Mouse (Mus musculus): Measurements from ENCODE around the gene Dact3.

Gene Dact3

GRCm38 (mm10) chr7:16875310-16875325 is at the start of gene Dact3:
TSS of gene Dact3 (plus strand) at chr7:16875317.
- in situ Hi-C loops (cut with MboI; ENCODE audit: low pct_unique_long_range_greater_than_20kb in 1 of 2, low sequenced_read_pairs in 2 of 2, unreplicated experiment in 1 of 2) = no loop called here

DNA sequence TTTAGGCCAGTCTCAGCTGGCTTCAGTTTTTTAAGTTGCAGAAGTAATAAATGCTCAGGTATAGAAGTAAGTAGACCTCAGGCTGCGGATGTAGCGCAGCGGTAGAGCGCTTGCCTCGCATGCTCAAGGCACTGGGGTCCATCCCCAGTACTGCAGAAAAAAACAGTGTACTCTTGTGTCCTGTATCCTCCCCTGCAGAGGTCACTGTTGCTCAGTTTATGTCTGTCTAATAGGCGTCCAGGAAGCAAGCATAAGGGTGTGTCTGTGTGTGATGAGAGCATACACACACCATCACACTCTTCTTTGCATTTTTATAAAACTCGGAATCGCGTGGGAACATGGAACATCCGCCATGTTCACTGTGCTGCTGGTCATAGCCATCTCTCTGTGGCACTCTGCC is 49.3 kb upstream of the Dact3 start:
- in situ Hi-C loops (cut with MboI; ENCODE audit: low pct_unique_long_range_greater_than_20kb in 1 of 2, low sequenced_read_pairs in 2 of 2, unreplicated experiment in 1 of 2) = no loop called here

GRCm38 (mm10) chr7:16826571-16826970 is 48.5 kb upstream of the Dact3 start:
- in situ Hi-C loops (cut with MboI; ENCODE audit: low pct_unique_long_range_greater_than_20kb in 1 of 2, low sequenced_read_pairs in 2 of 2, unreplicated experiment in 1 of 2) = no loop called here

DNA sequence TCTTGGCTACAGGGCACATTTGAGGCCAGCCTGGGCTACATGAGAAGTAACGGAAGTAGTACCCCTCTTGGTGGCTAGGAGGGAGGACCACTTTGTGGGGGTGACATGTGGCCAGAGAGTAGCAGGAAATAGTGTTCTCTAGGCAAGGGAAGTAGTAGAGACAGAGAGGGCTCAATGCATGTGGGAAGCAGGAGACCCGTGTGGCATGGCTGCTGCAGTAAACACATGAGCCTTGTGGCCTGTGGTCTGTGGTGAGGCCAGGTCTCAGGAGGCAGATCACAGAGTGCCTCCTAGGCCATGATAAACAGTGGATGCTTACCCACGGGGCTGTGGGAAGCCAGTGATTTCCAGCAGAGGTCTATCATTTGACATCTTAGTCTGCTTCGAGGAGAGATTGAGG is 47.8 kb upstream of the Dact3 start:
- in situ Hi-C loops (cut with MboI; ENCODE audit: low pct_unique_long_range_greater_than_20kb in 1 of 2, low sequenced_read_pairs in 2 of 2, unreplicated experiment in 1 of 2) = no loop called here

DNA sequence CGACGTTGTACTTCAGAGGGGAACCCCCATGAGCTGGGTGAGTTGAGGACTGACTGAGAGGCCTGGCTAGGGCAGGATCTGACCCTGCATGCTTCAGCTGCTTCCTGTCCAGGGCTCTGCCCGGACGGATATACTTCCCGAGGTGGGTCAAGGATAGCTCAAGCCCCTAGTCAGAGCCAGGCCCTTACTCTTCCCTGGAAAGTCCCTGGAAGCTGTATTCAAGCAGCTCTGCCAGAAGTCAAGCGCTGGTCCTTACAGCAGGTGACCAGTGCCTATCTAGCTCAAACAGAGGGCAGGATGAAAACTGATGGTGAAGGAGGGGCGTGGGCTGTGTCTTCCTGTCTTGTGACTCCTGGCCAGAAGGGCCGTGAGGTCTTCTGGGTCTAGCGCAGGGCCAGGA is 44.7 kb upstream of the Dact3 start:
- in situ Hi-C loops (cut with MboI; ENCODE audit: low pct_unique_long_range_greater_than_20kb in 1 of 2, low sequenced_read_pairs in 2 of 2, unreplicated experiment in 1 of 2) = no loop called here

- in situ Hi-C loops (cut with MboI; ENCODE audit: low pct_unique_long_range_greater_than_20kb in 1 of 2, low sequenced_read_pairs in 2 of 2, unreplicated experiment in 1 of 2) = no loop called here
These were observed 37.0 kb upstream of the Dact3 start for GRCm38 (mm10) chr7:16837916-16838803.

GRCm38 (mm10) chr7:16838804-16839426 is 36.2 kb upstream of the Dact3 start:
- in situ Hi-C loops (cut with MboI; ENCODE audit: low pct_unique_long_range_greater_than_20kb in 1 of 2, low sequenced_read_pairs in 2 of 2, unreplicated experiment in 1 of 2) = no loop called here

DNA sequence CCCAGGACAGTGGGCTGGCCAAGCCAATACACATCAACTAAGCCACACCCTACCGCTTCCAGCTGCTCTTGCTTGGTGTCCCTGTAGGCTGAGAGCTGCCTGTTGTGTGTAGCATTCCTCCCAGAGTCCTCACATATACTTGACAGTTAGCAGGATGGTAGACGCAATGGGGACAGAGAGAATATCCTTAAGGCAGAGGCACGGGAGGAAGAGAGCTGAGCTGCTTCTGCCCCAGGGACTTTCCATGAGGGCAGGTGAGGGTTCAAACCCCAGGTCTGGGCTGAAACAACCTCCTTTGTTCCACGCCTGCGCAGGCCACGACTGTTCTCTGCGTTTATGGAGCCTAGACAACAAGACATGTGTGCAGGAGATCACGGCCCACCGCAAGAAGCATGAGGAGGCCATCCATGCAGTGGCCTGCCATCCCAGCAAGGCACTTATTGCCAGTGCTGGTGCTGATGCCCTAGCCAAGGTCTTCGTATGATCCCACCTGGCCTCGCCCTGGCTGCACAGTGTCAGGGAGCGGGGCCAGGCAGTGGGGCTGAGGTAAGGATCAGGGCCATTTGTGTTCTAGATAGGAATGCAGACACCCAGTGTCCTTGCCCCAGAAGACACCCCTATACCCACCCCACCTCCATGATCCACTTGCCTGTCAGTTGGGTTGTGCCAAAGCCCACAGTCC is 35.5 kb upstream of the Dact3 start:
- in situ Hi-C loops (cut with MboI; ENCODE audit: low pct_unique_long_range_greater_than_20kb in 1 of 2, low sequenced_read_pairs in 2 of 2, unreplicated experiment in 1 of 2) = no loop called here

DNA sequence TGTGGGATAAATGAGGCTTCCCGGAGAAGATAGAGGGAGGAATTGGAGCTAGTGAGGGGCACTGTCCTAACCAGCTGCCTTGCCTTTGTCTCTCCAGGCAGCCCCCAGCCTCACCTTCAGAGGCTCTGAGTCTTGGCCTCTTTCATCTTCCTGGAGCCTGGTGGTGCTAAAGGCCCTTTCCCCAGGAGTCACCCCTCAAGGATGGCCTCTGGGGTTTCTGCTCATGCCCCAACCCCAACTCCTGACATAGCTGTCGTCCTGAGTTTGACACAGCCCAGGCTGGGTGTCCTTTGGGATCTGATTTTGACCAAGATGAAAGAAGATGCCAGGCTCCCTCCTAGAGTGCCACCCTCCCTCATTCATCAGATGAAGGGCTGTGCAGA is 35.0 kb upstream of the Dact3 start:
- in situ Hi-C loops (cut with MboI; ENCODE audit: low pct_unique_long_range_greater_than_20kb in 1 of 2, low sequenced_read_pairs in 2 of 2, unreplicated experiment in 1 of 2) = no loop called here

GRCm38 (mm10) chr7:16841078-16841477 is 34.0 kb upstream of the Dact3 start:
- in situ Hi-C loops (cut with MboI; ENCODE audit: low pct_unique_long_range_greater_than_20kb in 1 of 2, low sequenced_read_pairs in 2 of 2, unreplicated experiment in 1 of 2) = no loop called here

GRCm38 (mm10) chr7:16841561-16842560 is 33.3 kb upstream of the Dact3 start:
- in situ Hi-C loops (cut with MboI; ENCODE audit: low pct_unique_long_range_greater_than_20kb in 1 of 2, low sequenced_read_pairs in 2 of 2, unreplicated experiment in 1 of 2) = no loop called here

DNA sequence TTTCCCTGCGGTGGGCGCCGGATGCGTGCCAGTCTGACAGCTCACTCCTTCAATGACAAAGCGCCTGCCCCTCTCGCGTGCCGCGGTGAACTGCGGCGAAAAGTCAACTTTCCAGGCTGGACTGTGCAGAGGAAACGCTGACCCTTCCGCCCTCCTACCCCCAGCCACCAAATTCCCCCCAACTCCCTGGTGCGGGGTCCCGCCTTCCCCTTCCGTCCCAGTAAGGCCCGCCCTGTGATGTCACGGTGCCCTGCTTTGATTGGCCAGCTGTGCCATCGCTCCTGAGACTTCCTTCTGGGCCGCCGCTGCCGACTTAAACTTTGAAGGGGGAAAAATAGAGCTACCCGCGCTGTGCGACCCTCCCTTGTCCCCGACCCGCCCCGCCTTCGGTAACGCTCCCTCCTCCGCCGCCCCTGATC is 32.5 kb upstream of the Dact3 start, which contains the start of gene Prkd2:
Gene Prkd2, plus strand, starts transcription at position 258 of the 419 bp plus-strand sequence.
- in situ Hi-C loops (cut with MboI; ENCODE audit: low pct_unique_long_range_greater_than_20kb in 1 of 2, low sequenced_read_pairs in 2 of 2, unreplicated experiment in 1 of 2) = no loop called here

DNA sequence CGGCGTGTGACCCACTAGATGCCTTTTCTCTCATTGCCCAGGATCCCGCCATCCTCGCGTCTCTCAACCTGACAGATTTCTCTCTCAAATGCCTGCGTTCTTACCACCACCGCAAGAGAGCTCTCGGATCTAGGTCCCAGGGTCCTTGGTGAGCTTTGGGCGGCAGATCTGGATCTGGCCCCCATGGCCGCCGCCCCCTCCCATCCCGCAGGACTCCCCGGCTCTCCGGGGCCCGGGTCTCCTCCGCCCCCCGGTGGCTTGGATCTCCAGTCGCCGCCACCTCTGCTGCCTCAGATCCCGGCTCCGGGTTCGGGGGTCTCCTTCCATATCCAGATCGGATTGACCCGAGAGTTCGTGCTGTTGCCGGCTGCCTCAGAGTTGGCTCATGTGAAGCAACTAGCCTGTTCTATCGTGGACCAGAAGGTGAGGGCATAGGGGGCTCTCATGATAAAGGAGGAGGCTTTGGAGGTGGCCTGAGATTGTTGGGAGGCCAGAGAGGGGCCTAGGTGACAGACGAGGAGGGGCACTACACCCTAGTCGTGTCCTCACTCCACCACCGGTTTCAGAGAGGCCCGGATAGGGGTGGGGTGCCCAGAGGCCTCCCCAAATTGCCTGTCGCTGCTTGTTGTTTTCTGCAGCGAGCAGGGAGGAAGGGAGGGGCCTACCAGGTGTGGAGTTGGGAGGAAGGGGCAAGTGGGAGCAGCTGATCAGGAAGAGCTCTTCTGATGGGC is 31.5 kb upstream of the Dact3 start:
- in situ Hi-C loops (cut with MboI; ENCODE audit: low pct_unique_long_range_greater_than_20kb in 1 of 2, low sequenced_read_pairs in 2 of 2, unreplicated experiment in 1 of 2) = no loop called here

DNA sequence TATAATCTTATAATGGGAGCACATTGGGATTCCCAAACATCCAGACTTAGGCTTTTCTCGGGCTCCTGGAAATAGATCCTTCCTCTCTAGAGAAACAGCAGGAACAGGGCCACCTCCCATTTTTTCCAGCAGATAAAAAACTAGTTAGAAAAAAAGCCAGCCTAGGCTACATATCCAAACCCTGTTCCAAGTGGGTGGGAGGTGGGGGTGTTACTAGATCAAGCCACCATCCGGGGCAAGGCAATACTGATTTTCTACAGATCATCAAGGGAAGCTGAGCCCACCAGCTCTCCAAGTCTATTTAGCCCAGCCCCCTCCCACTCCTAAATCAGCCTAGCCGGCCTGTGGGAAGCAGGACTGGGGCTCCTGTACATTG is 30.4 kb upstream of the Dact3 start:
- in situ Hi-C loops (cut with MboI; ENCODE audit: low pct_unique_long_range_greater_than_20kb in 1 of 2, low sequenced_read_pairs in 2 of 2, unreplicated experiment in 1 of 2) = no loop called here

DNA sequence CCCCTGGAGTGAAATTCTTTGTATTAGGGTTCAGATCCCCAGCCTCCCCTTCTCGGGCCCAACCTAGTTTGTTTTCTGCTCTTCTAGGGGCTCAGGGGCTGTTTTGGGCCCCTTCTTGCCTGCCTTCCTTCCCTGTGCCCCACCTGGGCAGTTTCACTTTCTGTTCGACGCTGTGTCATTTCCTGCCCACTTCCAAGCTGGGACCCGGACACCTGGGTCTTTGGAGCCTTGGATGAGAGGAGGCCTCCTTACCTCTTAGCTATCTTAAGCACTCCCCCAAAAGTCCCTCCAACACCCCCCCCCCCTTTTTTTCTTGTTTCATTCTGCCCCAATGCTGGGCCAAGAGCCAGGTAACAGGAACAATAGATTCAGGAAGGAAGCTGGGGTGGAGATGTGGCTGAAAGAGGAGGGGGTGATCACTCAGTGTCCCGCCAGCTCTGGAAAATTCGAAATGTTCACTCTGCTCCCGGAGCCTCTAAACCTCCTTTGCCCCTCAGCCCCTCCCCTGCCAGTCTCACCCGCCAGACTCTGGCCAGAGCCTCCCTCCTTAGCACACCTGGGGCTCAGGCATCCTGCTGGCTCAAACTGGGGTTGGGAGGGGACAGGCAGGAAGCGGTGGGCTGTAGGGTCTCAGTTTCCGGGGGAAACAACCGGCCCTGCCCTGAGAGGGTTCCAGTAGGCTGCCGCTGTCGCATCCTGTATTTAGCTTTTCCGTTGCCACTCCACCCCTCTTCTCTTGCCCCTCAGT is 29.9 kb upstream of the Dact3 start:
- in situ Hi-C loops (cut with MboI; ENCODE audit: low pct_unique_long_range_greater_than_20kb in 1 of 2, low sequenced_read_pairs in 2 of 2, unreplicated experiment in 1 of 2) = no loop called here

DNA sequence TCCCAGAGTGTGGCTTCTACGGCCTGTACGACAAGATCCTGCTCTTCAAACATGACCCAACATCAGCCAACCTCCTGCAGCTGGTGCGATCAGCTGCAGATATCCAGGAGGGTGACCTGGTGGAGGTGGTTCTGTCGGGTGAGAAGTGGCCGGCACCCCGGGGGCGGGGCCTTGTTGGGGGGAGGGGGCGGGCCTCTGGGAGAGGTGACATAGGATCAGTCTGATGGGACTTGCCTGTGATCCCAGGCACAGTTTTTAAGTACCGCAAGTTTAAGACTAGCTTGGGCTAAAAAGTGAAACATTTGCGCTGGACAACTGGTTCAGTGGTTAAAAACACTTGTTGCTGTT is 29.3 kb upstream of the Dact3 start:
- in situ Hi-C loops (cut with MboI; ENCODE audit: low pct_unique_long_range_greater_than_20kb in 1 of 2, low sequenced_read_pairs in 2 of 2, unreplicated experiment in 1 of 2) = no loop called here

GRCm38 (mm10) chr7:16846775-16847174 is 28.3 kb upstream of the Dact3 start:
- in situ Hi-C loops (cut with MboI; ENCODE audit: low pct_unique_long_range_greater_than_20kb in 1 of 2, low sequenced_read_pairs in 2 of 2, unreplicated experiment in 1 of 2) = no loop called here

DNA sequence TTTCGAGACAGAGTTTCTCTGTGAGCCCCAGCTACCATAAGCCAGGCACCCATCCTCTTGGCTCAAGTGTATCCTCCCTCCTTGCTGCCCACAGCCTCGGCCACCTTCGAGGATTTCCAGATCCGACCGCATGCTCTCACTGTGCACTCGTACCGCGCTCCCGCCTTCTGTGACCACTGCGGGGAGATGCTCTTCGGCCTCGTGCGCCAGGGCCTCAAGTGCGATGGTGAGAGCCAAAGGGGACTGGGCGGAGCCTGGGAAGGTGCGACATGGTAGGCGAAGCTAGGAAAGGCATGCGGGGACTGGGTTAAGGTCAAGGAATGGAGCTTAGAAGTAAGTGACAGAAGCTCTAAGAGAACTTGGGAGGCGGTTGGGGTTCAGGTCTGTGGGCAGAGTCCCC is 27.6 kb upstream of the Dact3 start:
- in situ Hi-C loops (cut with MboI; ENCODE audit: low pct_unique_long_range_greater_than_20kb in 1 of 2, low sequenced_read_pairs in 2 of 2, unreplicated experiment in 1 of 2) = no loop called here
